Comparison of ENCODE assay signal across 22 mouse cellular contexts in the genomic region with DNA sequence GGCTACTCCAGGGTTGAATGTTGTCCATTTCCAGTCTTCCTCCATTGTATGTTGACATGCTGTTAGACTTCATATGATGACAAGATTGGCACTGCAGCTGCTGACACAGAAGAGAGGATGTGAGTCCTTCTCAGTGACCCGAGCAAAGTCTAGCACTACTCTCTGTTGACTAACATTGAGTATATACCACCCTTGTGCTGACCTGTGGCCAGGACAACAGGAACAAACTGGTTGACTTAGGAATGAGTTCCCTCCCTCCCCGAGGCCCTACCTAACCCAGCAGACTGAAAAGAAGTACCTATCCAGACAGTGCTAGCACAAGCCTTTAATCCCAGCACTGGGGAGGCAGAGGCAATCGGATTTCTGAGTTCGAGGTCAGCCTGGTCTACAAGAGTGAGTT. TPM values are rescaled to one million over a fixed set of nuclear protein-coding genes. Genes with fewer than 3 reads are reported as not detected.
DNase-seq lines count a peak whose midpoint lies in the region; ATAC-seq and TF ChIP-seq lines count a peak whose summit lies in the region.
"Had no signal": no experiment of that assay in that cellular context is flagged by ENCODE, and none has a peak within 500 bp of the region (broad histone marks: within the 10 kb centered on the region; RNA-seq: fewer than 3 reads in every experiment).

No protein-coding gene starts in this region.

- no peak overlapping the region for H3K4me3 ChIP-seq in hindbrain, embryonic 13.5 days
- H3K4me3 ChIP-seq in hindbrain, embryonic 11.5 days (ENCODE audit: low read depth, low read length) = no peak overlapping the region
- no peak overlapping the region for H3K4me3 ChIP-seq in midbrain, embryonic 10.5 days
- H3K4me3 ChIP-seq in midbrain, embryonic 13.5 days (replicated peaks) = no peak overlapping the region
- no peak overlapping the region for H3K4me3 ChIP-seq in liver, embryonic 14.5 days (ENCODE audit: insufficient read depth in 1 of 2, low read depth in 2 of 2, low read length in 2 of 2)
- H3K4me3 ChIP-seq in liver, embryonic 16.5 days (ENCODE audit: low read depth, low read length) = no peak overlapping the region
- H3K4me3 ChIP-seq: embryonic facial prominence, embryonic 13.5 days; heart, adult 2 months; heart, embryonic 15.5 days; hindbrain, embryonic 15.5 days had no signal

- no peaks in the 10 kb centered on the region for H3K36me3 ChIP-seq in hindbrain, embryonic 13.5 days
- no peaks in the 10 kb centered on the region for H3K36me3 ChIP-seq in hindbrain, embryonic 11.5 days (ENCODE audit: control insufficient read depth, insufficient read depth, low read length)
- no peaks in the 10 kb centered on the region for H3K36me3 ChIP-seq in midbrain, embryonic 10.5 days
- no peaks in the 10 kb centered on the region for H3K36me3 ChIP-seq in midbrain, embryonic 13.5 days
- H3K36me3 ChIP-seq in liver, embryonic 14.5 days (replicated peaks; ENCODE audit: control insufficient read depth, insufficient read depth, low read depth) = no peaks in the 10 kb centered on the region
- no peaks in the 10 kb centered on the region for H3K36me3 ChIP-seq in liver, embryonic 16.5 days (ENCODE audit: control insufficient read depth, insufficient read depth)
- H3K36me3 ChIP-seq: embryonic facial prominence, embryonic 13.5 days; forebrain, embryonic 12.5 days; heart, embryonic 15.5 days; hindbrain, embryonic 15.5 days had no signal

- 93% methylated on average over 4 of the region's 4 CpGs for WGBS in hindbrain, embryonic 13.5 days
- WGBS in hindbrain, embryonic 11.5 days = 87% methylated on average over 4 of the region's 4 CpGs
- WGBS in midbrain, embryonic 10.5 days = 86% methylated on average over 4 of the region's 4 CpGs
- 88% methylated on average over 4 of the region's 4 CpGs for WGBS in midbrain, embryonic 13.5 days
- 45% methylated on average over 4 of the region's 4 CpGs for whole genome bisulfite sequencing in liver, embryonic 14.5 days (ENCODE audit: insufficient replicate concordance)
- 50% methylated on average over 4 of the region's 4 CpGs for WGBS in liver, embryonic 16.5 days (ENCODE audit: insufficient replicate concordance)

- no peak for TF ChIP-seq CTCF in liver, embryonic 14.5 days (IDR thresholded peaks at IDR 0.05; ENCODE audit: low read depth)

- no peak for TF ChIP-seq EP300 in liver, embryonic 14.5 days (IDR thresholded peaks at IDR 0.05; ENCODE audit: low read depth)

- no peak for DNase-seq in hindbrain, embryonic 11.5 days (ENCODE audit: low spot score)
- no peak for DNase-seq in midbrain, embryonic 10.5 days (ENCODE audit: low spot score)
- no peak for DNase-seq in liver, embryonic 14.5 days (ENCODE audit: low read depth in 3 of 3, low spot score in 3 of 3)
- no peak for DNase-seq in adrenal gland, adult 8-10 months
- DNase-seq: adrenal gland, postnatal 25 days; cerebellum, adult 18-20 months; cerebellum, adult 9-11 months; cerebellum, postnatal 36 days; gastrocnemius, postnatal 14 days; heart, adult 2 months; heart, postnatal 14 days had no signal

- peaks cover 40% of the 10 kb centered on the region for H3K4me1 ChIP-seq in hindbrain, embryonic 13.5 days (replicated peaks)
- H3K4me1 ChIP-seq in hindbrain, embryonic 11.5 days (replicated peaks; ENCODE audit: control insufficient read depth, insufficient read depth, low read length) = peaks cover 9% of the 10 kb centered on the region; the same call in 1 of the 2 replicates
- H3K4me1 ChIP-seq in midbrain, embryonic 10.5 days = peaks cover 38% of the 10 kb centered on the region
- H3K4me1 ChIP-seq in midbrain, embryonic 13.5 days (replicated peaks) = peaks cover 43% of the 10 kb centered on the region
- H3K4me1 ChIP-seq in liver, embryonic 14.5 days (replicated peaks; ENCODE audit: control insufficient read depth in 2 of 2, insufficient read depth in 2 of 2, low read length in 1 of 2) = peaks cover 6 to 16% of the 10 kb centered on the region in 2 experiments; a peak in 3 of 4 replicates
- H3K4me1 ChIP-seq in liver, embryonic 16.5 days (ENCODE audit: control insufficient read depth, low read depth, low read length) = peaks cover 7% of the 10 kb centered on the region

- no peak overlapping the region for H3K4me2 ChIP-seq in hindbrain, embryonic 13.5 days
- no peak overlapping the region for H3K4me2 ChIP-seq in hindbrain, embryonic 11.5 days (replicated peaks; ENCODE audit: low read depth, low read length)
- no peak overlapping the region for H3K4me2 ChIP-seq in midbrain, embryonic 13.5 days (replicated peaks)
- no peak overlapping the region for H3K4me2 ChIP-seq in liver, embryonic 14.5 days (ENCODE audit: low read depth)
- H3K4me2 ChIP-seq in liver, embryonic 16.5 days (ENCODE audit: low read depth, low read length) = no peak overlapping the region
- H3K4me2 ChIP-seq: embryonic facial prominence, embryonic 13.5 days; heart, embryonic 15.5 days had no signal

- H3K9ac ChIP-seq in hindbrain, embryonic 13.5 days = no peak overlapping the region
- H3K9ac ChIP-seq in hindbrain, embryonic 11.5 days (ENCODE audit: low read depth, low read length) = no peak overlapping the region
- no peak overlapping the region for H3K9ac ChIP-seq in midbrain, embryonic 13.5 days (replicated peaks)
- no peak overlapping the region for H3K9ac ChIP-seq in liver, embryonic 14.5 days (replicated peaks)
- no peak overlapping the region for H3K9ac ChIP-seq in liver, embryonic 16.5 days (ENCODE audit: low read depth, low read length)
- H3K9ac ChIP-seq: embryonic facial prominence, embryonic 13.5 days; heart, embryonic 15.5 days; hindbrain, embryonic 15.5 days had no signal

- no peak for ATAC-seq in hindbrain, embryonic 13.5 days (ENCODE audit: low FRiP score)
- ATAC-seq in hindbrain, embryonic 11.5 days (ENCODE audit: low FRiP score) = no peak
- ATAC-seq in midbrain, embryonic 13.5 days = no peak
- ATAC-seq in liver, embryonic 14.5 days (ENCODE audit: insufficient read depth) = peak; percentile 66; the same call in 1 of the 2 replicates
- peak; percentile 77 for ATAC-seq in liver, embryonic 16.5 days (ENCODE audit: low read depth)
- ATAC-seq: activated CD4-positive, CD25-positive, alpha-beta regulatory T cell, adult 4 months; Patski had no signal

- 0 out of 2 replicates have a peak overlapping the region, but pooled peaks have one; percentile 8 for H3K27ac ChIP-seq in hindbrain, embryonic 13.5 days
- no peak overlapping the region for H3K27ac ChIP-seq in hindbrain, embryonic 11.5 days (ENCODE audit: low read depth, low read length)
- H3K27ac ChIP-seq in midbrain, embryonic 10.5 days (replicated peaks) = peak overlapping the region; percentile 86
- H3K27ac ChIP-seq in midbrain, embryonic 13.5 days = no peak overlapping the region
- H3K27ac ChIP-seq in liver, embryonic 14.5 days = no peak overlapping the region
- H3K27ac ChIP-seq in liver, embryonic 16.5 days (ENCODE audit: low read length) = 0 out of 2 replicates have a peak overlapping the region, but pooled peaks have one; percentile 38
- H3K27ac ChIP-seq: embryonic facial prominence, embryonic 13.5 days; heart, adult 2 months; heart, embryonic 15.5 days had no signal

- H3K27me3 ChIP-seq in hindbrain, embryonic 13.5 days = no peaks in the 10 kb centered on the region
- H3K27me3 ChIP-seq in hindbrain, embryonic 11.5 days (ENCODE audit: control insufficient read depth, insufficient read depth, low read length) = no peaks in the 10 kb centered on the region
- no peaks in the 10 kb centered on the region for H3K27me3 ChIP-seq in midbrain, embryonic 10.5 days (ENCODE audit: low read depth, poor library complexity, severe bottlenecking)
- no peaks in the 10 kb centered on the region for H3K27me3 ChIP-seq in midbrain, embryonic 13.5 days
- peaks cover 8% of the 10 kb centered on the region for H3K27me3 ChIP-seq in liver, embryonic 14.5 days (ENCODE audit: control insufficient read depth, insufficient read depth, low read length)
- peaks cover 3% of the 10 kb centered on the region for H3K27me3 ChIP-seq in liver, embryonic 16.5 days (ENCODE audit: control insufficient read depth, insufficient read depth, low read depth, low read length)
- H3K27me3 ChIP-seq: CH12.LX; forebrain, embryonic 12.5 days; hindbrain, embryonic 15.5 days; Patski had no signal

- H3K9me3 ChIP-seq in hindbrain, embryonic 13.5 days = no peaks in the 10 kb centered on the region
- H3K9me3 ChIP-seq in hindbrain, embryonic 11.5 days (ENCODE audit: control insufficient read depth, low read length) = no peaks in the 10 kb centered on the region
- H3K9me3 ChIP-seq in midbrain, embryonic 10.5 days (replicated peaks) = no peaks in the 10 kb centered on the region
- H3K9me3 ChIP-seq in midbrain, embryonic 13.5 days = no peaks in the 10 kb centered on the region
- H3K9me3 ChIP-seq in liver, embryonic 14.5 days (ENCODE audit: control insufficient read depth, low read length) = no peaks in the 10 kb centered on the region
- H3K9me3 ChIP-seq in liver, embryonic 16.5 days (replicated peaks; ENCODE audit: control insufficient read depth, low read length) = no peaks in the 10 kb centered on the region
- H3K9me3 ChIP-seq: embryonic facial prominence, embryonic 13.5 days; forebrain, embryonic 12.5 days; heart, embryonic 15.5 days; hindbrain, embryonic 15.5 days had no signal

RNA-seq across cellular contexts. Expression of gene Rnf38, which starts 12.7 kb away (rescaled TPM):
- polyA plus RNA-seq in hindbrain, embryonic 13.5 days (2015; fragmentation: Nextera tagmentation; extraction: Ambion mirVana) = 39.3 and 39.9 TPM in 2 replicates
- 56.0 and 57.0 TPM in 2 replicates for polyA plus RNA-seq in hindbrain, embryonic 11.5 days (2014; fragmentation: Nextera tagmentation; extraction: Ambion mirVana)
- 29.0 and 38.6 TPM in 2 replicates for polyA plus RNA-seq in midbrain, embryonic 10.5 days (2016; fragmentation: Nextera tagmentation; extraction: Ambion mirVana)
- polyA plus RNA-seq in midbrain, embryonic 13.5 days (2015; fragmentation: Nextera tagmentation; extraction: Ambion mirVana) = 49.5 and 50.6 TPM in 2 replicates
- 24.7 and 26.2 TPM in 2 replicates for polyA plus RNA-seq in liver, embryonic 14.5 days (2012; rRNA removed)
- polyA plus RNA-seq in liver, embryonic 14.5 days (2014; fragmentation: Nextera tagmentation; extraction: Ambion mirVana) = 14.0 and 15.4 TPM in 2 replicates
- polyA plus RNA-seq in liver, embryonic 16.5 days (2015; fragmentation: Nextera tagmentation; extraction: Ambion mirVana) = 9.5 and 12.1 TPM in 2 replicates
- total RNA-seq in adrenal gland, adult 8-10 months (2022) = 10 to 100 TPM; 34.0 to 51.1 (median 40.4) TPM

RNA-seq across cellular contexts. Expression of gene Melk, which starts 54.4 kb away (rescaled TPM):
- polyA plus RNA-seq in hindbrain, embryonic 13.5 days (2015; fragmentation: Nextera tagmentation; extraction: Ambion mirVana) = 11.0 and 12.5 TPM in 2 replicates
- 55.7 and 62.4 TPM in 2 replicates for polyA plus RNA-seq in hindbrain, embryonic 11.5 days (2014; fragmentation: Nextera tagmentation; extraction: Ambion mirVana)
- 75.6 and 83.6 TPM in 2 replicates for polyA plus RNA-seq in midbrain, embryonic 10.5 days (2016; fragmentation: Nextera tagmentation; extraction: Ambion mirVana)
- 19.6 and 22.0 TPM in 2 replicates for polyA plus RNA-seq in midbrain, embryonic 13.5 days (2015; fragmentation: Nextera tagmentation; extraction: Ambion mirVana)
- polyA plus RNA-seq in liver, embryonic 14.5 days (2012; rRNA removed) = 7.1 and 10.9 TPM in 2 replicates
- 19.4 and 19.9 TPM in 2 replicates for polyA plus RNA-seq in liver, embryonic 14.5 days (2014; fragmentation: Nextera tagmentation; extraction: Ambion mirVana)
- 15.5 and 16.4 TPM in 2 replicates for polyA plus RNA-seq in liver, embryonic 16.5 days (2015; fragmentation: Nextera tagmentation; extraction: Ambion mirVana)
- total RNA-seq in adrenal gland, adult 8-10 months (2022) = 1 to 10 TPM in 2 of 4 experiments, under 1 TPM in 2; 0.35 to 1.5 (median 0.81) TPM
- total RNA-seq: gastrocnemius, adult 18-20 months had no signal

Comparison
In these comparisons a context has a peak if more than half of its experiments do, and no peak if none do; other contexts are left out.
1. H3K27ac ChIP-seq: peak in hindbrain, embryonic 13.5 days (single experiment), midbrain, embryonic 10.5 days (single experiment) and liver, embryonic 16.5 days (single experiment); none in hindbrain, embryonic 11.5 days (single experiment), midbrain, embryonic 13.5 days (single experiment) and liver, embryonic 14.5 days (single experiment).
2. ATAC-seq: peak in liver, embryonic 14.5 days (single experiment) and liver, embryonic 16.5 days (single experiment); none in hindbrain, embryonic 13.5 days (single experiment), hindbrain, embryonic 11.5 days (single experiment) and midbrain, embryonic 13.5 days (single experiment).